Mouse (Mus musculus) left cerebral cortex, postnatal 36 days (tissue): ENCODE data around the gene Chn2. TPM values are rescaled to one million over a fixed set of nuclear protein-coding genes. Genes with fewer than 3 reads are reported as not detected.

Source experiments
- DNase-seq, 2 experiments: peaks; one replicate each; pipeline ENCODE4 v3.0.0; 2021 to 2022; ENCODE audit warnings: low spot score in 2 of 2, mixed read lengths in 1 of 2
- intact Hi-C: fragments of 180-260 bp; cut with DNase I; formaldehyde crosslinking; loops from one replicate; pipeline ENCODE4 v1.15.1; 2025
- total RNA-seq, 2 experiments: library from RNA; stranded (reverse); gene quantifications; 2 replicates each; pipeline ENCODE4 v1.2.3; 2021

Chn2 gene
- total RNA-seq, 2 experiments from 2014 or later, result 42.5 to 44.8 TPM

- DNase-seq, result no peak
- intact Hi-C loops, result no loop called here
Observed at GRCm38 (mm10) chr6:54206221-54206738, 166.9 kb downstream of the Chn2 start.

DNA sequence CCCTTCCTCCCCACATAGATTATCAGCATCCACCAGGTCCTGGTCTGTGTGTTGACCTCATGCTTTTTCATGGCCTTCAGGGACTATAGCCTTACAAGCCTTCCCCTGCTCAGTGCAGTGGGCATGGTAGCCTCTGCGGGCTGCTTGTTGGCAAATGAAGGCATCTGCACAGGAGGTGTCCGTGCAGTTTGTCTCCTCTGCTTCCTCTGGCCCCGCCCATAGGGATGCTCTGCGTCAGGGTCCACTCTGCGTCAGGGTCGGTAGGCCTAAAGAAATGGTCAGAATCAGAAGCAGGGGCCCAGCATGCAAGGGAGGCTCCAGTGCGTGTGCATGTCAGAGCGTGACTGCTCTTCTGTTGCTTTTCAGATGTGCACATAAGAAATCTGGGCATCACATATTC, 169.4 kb downstream of the Chn2 start:
- no peak for DNase-seq
- intact Hi-C loops, result no loop called here

DNA sequence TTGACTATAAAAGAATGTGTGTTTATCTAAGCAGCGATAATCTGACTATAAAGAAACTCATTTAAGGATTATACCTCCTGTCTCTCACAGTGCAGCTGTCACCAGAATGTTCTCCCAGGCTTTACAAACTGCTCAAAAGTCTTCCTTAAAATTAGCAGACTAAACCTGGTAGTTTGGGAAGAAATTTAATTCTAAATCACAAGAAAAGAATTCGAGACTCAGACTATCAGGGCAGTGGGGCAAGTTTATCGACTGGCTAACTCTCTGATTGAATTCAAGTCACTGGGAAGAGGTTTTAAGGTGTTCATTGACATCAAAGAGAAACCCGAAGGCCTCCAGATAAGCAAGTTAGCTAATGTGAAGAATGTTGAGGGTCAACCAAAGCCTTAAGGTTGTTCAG, 171.6 kb downstream of the Chn2 start:
- intact Hi-C loops, result no loop called here
- no peak for DNase-seq

GRCm38 (mm10) chr6:54211939-54212338, 172.6 kb downstream of the Chn2 start:
- intact Hi-C loops, result no loop called here
- no peak for DNase-seq

GRCm38 (mm10) chr6:54213743-54214142, 174.4 kb downstream of the Chn2 start:
- no peak for DNase-seq
- intact Hi-C loops, result no loop called here

- intact Hi-C loops, result no loop called here
- DNase-seq, result no peak
Observed at GRCm38 (mm10) chr6:54215636-54216035, 176.3 kb downstream of the Chn2 start.

DNA sequence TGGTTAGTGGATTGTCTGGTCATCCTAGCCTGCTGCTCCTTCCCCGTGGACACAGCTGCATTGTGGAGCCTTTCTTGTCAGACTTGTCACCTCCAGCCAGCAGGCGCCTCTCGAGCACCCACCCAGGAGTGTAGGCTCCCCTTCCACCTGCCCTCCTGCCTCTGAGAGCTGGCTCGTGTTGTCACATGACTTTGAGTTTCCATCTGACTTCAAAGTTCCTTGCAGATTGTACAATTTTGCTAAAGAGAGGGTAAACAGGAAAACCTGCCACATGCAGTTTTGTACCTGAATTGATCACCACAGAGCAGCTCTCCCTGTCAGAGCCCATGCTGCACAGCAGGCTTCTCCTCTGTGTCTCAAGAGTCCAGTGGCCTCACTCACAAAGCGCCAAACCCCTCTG, 177.2 kb downstream of the Chn2 start:
- DNase-seq, result no peak
- intact Hi-C loops, result no loop called here

DNA sequence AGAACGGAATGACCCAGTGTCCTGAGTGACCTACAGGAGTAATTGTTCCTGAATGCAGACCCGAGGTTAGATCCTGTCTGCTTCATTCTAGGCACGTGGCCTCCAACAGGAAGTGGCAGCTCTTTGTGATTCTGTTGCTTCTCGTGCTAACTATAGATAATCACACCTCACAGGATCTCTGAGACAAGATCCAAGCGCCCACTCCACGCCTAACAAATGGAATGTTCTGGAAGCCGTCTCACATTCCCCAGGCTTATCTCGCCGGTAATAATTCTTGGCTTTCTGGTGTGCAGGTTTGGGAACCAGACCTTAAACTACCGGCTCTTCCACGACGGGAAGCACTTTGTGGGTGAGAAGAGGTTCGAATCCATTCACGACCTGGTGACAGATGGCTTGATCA, 180.8 kb downstream of the Chn2 start:
- intact Hi-C loops, result no loop called here
- peak in 1 of 2 experiments; percentile 24 for DNase-seq

DNA sequence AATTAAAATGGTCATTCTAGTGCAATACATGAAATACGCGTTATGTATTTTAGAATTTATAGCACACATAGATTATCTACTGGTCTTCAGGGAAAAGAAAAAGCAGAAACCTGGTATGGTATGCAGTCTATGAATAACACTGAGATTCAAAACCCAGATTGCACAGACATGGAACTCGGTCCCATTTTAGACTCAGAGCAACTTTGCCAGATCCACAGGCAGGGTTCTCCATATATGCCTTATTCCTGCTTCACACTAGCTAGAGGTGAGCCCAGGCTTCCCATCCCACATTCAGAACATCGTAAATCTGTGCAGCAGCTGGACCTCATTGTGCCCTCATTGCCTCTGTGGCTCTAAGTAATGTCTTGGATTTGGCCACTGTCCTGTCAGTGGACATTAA, 184.2 kb downstream of the Chn2 start:
- intact Hi-C loops, result no loop called here

GRCm38 (mm10) chr6:54224325-54224724, 185.0 kb downstream of the Chn2 start:
- DNase-seq, result no peak
- intact Hi-C loops, result no loop called here

More for the DNA sequence above, 184.2 kb downstream of the Chn2 start:
- DNase-seq, result no peak

DNA sequence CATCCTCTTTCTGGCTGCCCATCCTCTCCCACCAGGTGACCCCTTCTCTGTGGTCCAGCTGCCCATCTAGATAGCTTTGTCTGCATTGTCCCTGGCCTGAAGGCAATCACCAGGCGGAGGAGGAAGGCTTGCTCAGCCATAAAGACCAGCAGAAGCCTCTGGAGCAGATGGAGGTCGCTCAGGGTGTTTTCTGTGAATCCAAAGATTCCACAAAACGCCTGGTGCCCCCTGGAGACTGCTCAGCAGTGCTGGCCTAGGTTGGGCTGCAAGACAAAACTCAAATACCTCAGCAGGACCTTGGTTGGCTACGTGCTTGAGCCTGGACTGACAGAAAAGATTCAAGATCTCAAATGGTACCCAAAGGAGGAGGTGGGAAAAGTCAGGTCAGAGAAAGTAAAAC, 186.0 kb downstream of the Chn2 start:
- intact Hi-C loops, result loop anchor here (5.0 kb wide), 1 partner anchor 258 kb away; no protein-coding TSS in a partner anchor

GRCm38 (mm10) chr6:54227061-54227460, 187.7 kb downstream of the Chn2 start:
- intact Hi-C loops, result loop anchor here (5.0 kb wide), 1 partner anchor 260 kb away; no protein-coding TSS in a partner anchor
- no peak for DNase-seq

More for the DNA sequence above, 186.0 kb downstream of the Chn2 start:
- DNase-seq, result no peak

DNA sequence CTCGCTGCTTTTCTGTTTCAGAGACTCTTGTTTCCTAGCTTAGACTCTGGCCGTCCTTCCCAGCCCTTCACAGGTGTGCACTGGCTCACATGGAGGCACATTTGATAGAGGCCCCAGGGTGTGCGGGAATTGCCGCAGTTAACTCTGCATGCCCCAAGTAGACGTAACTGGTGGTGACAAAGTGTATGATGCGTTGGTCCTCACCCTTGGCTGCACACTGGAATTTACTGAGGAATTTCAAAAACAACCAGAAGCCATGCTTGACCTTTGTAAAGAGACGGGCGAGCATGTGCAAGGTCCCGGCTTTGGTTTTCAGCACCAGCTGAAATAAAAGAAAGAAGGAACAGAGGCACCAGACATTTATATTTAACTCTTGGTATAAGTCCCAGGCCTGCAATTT, 189.1 kb downstream of the Chn2 start:
- DNase-seq, result no peak
- intact Hi-C loops, result loop anchor here (1.0 to 5.0 kb wide), 3 partner anchors 192 to 447 kb away; no protein-coding TSS in a partner anchor

- intact Hi-C loops, result loop anchor here (1.0 to 5.0 kb wide), 3 partner anchors 192 to 448 kb away; no protein-coding TSS in a partner anchor
- peak in 1 of 2 experiments; percentile 22 for DNase-seq
Observed at GRCm38 (mm10) chr6:54228874-54229273, 189.5 kb downstream of the Chn2 start.

DNA sequence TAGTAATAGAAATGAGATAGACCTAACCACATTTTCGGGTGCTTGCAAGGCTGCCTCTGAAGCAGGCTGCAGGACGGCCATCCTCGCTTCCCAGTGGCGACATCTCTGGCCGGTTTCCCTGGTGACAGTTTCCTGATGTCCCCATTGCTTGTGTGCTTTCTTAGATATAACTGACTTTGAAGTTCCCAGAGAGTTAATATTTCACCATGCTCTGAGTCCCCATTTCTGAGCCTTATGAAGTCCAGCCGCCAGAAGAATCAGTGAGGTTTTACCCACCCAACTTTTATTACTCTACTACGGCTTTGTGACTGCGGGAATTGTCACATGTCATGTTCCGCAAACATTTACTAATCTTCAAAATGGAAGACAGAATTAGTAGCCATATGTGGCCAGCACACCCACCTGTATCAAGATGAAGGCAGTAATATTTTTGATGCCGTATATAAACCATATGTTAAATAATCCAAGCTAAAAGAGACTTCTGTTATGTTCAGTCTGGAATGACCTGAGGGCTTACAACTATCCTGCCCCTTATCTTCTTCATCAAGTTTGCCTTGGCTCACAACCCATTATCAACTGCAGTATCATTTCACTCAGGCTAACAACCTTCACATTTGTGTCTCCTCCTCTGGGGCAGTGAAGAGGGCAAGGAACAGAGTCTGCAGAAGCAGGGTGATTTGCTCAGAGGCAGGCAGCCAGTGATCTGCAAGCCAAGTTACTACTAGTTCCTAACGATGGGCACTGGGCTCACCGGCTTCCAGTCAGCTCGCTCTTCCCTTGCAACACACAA, 192.6 kb downstream of the Chn2 start:
- no peak for DNase-seq
- intact Hi-C loops, result no loop called here

- DNase-seq, result no peak
- intact Hi-C loops, result no loop called here
Observed at GRCm38 (mm10) chr6:54236441-54236840, 197.1 kb downstream of the Chn2 start.

DNA sequence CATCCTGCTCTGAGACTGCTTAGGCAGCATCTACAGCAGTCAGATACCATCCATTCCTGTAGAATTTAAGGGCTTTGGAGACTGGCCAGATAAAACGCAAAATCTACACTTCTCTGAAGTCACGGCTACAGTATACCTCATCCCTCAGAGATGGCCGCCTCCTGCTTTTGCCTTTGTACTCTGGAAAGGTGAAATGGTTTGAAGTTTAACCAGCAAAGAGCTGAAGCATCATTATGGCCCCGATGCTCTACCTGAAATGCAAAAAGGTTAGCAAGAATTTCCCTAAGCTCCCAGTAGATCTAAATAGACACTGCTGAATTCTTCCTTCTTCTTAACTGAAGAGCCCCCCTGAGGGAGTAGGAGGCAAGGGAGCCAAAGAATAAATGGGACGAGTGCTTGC, 202.4 kb downstream of the Chn2 start:
- DNase-seq, result no peak
- intact Hi-C loops, result no loop called here

GRCm38 (mm10) chr6:54242286-54242685, 202.9 kb downstream of the Chn2 start:
- intact Hi-C loops, result no loop called here
- DNase-seq, result peak; percentile 61 to 63

DNA sequence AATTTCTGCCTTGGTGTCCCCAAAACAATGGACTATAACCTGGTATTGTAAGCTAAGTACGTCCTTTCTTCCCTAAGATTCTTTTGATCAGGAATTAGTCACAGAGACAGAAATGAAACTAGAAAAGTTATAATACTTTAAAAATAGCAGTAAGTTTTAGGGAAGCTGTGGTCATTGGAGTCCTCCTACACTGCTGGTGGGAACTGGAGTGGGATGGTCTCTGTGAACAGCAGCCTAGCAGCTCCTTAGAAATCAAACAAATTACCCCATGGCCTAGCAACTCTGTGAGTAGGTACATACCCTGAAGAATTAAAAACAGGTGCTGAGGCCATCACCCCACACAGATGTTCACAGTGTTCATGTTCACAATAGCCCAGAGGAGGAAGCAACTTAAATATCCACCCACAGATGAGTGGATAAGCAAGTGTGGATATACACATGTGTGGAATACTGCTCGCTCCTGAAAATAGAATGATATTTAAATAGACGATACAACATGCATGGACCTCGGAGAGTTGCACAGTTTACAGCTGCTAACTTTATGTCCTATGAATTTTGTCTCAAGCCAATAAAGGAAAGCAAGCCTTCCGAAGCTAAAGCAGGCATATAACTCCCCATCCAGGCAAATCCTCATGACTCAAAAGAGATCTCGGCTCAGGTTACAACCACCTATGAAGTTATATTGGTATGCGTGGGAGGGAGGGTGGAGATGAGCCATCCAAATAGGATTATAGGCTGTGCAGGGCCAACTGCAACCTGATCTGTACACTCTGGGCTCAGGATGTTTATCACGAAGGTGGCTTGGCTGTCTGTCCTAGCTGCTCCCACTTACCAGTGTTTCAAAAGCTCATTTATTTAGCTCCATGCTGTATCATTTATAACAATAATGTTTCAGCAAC, 209.2 kb downstream of the Chn2 start:
- DNase-seq, result no peak
- intact Hi-C loops, result loop anchor here (5.0 kb wide), 1 partner anchor 79 kb away; the partner anchor contains the start of gene Prr15
